Mouse (Mus musculus) CH12.LX (cell line): ENCODE measurements around the gene Prkcb.

Experiments
- IRF4 ChIP-seq: IDR thresholded peaks from 2 replicates; pipeline ENCODE4 v1.6.1; 2014; ENCODE audit warnings: low read depth, mild to moderate bottlenecking, inconsistent platforms, low read length, improper control_type of control experiment
- NELFE ChIP-seq: IDR thresholded peaks from 2 replicates; pipeline ENCODE4 v1.6.1; 2011; ENCODE audit warnings: low read depth, low read length, improper control_type of control experiment
- TCF12 ChIP-seq: IDR thresholded peaks from 2 replicates; pipeline ENCODE4 v1.6.1; 2014; ENCODE audit warnings: low read depth, mild to moderate bottlenecking, inconsistent platforms, low read length, improper control_type of control experiment
- USF1 ChIP-seq: IDR thresholded peaks from 2 replicates; pipeline ENCODE4 v1.6.1; 2014; ENCODE audit warnings: low read depth, mild to moderate bottlenecking, inconsistent platforms, low read length, improper control_type of control experiment

- TF ChIP-seq USF1 (no peak), NELFE (no peak), IRF4 (no peak), TCF12 (no peak)
Measured at GRCm38 (mm10) chr7:122280334-122280733, 8.2 kb upstream of the Prkcb start.
